Mouse (Mus musculus) stomach, embryonic 15.5 days (tissue): Measurements from ENCODE around the gene Olfr1377. TPM values are rescaled to one million over a fixed set of nuclear protein-coding genes. Genes with fewer than 3 reads are reported as not detected.
"Not testable (repeated sequence)": the region's sequence is repeated elsewhere in the genome, so short reads cannot be mapped to it uniquely, and the experiment has no call there.

Experiments
- ATAC-seq: fragments of 200-750 bp; cut with Nextera tagmentation; 2 replicates; pipeline ENCODE4 v1.8.0; 2017; ENCODE audit warnings: low read depth, moderate number of reproducible peaks, moderate TSS enrichment; ENCODE audit not compliant: insufficient read depth, low FRiP score
- H3K27ac ChIP-seq: fragments of 300-500 bp; sonication (generic); 2 replicates; pipeline ENCODE4 v1.5.1; 2015; ENCODE audit warnings: mild to moderate bottlenecking, inconsistent platforms
- H3K27me3 ChIP-seq: fragments of 300-500 bp; sonication (generic); replicated peaks from 2 replicates; pipeline ENCODE4 v1.6.1; 2015; ENCODE audit warnings: inconsistent platforms
- H3K36me3 ChIP-seq: fragments of 300-500 bp; sonication (generic); 2 replicates; pipeline ENCODE4 v1.6.1; 2015; ENCODE audit warnings: inconsistent platforms
- H3K4me1 ChIP-seq: fragments of 300-500 bp; sonication (generic); 2 replicates; pipeline ENCODE4 v1.6.1; 2015; ENCODE audit warnings: inconsistent platforms
- H3K4me2 ChIP-seq: fragments of 300-500 bp; sonication (generic); 2 replicates; pipeline ENCODE4 v1.6.1; 2015; ENCODE audit warnings: mild to moderate bottlenecking, inconsistent platforms
- H3K4me3 ChIP-seq: fragments of 300-500 bp; sonication (generic); replicated peaks from 2 replicates; pipeline ENCODE4 v1.5.1; 2015; ENCODE audit warnings: inconsistent platforms
- H3K9ac ChIP-seq: fragments of 300-500 bp; sonication (generic); 2 replicates; pipeline ENCODE4 v1.6.1; 2015; ENCODE audit warnings: inconsistent platforms
- H3K9me3 ChIP-seq: fragments of 300-500 bp; sonication (generic); 2 replicates; pipeline ENCODE4 v1.6.1; 2016; ENCODE audit warnings: inconsistent platforms
- WGBS: fragments of 180-500 bp; shearing (Covaris S2); methylation state at CpG from one replicate; pipeline ENCODE4 v1.1.7; 2015; 5-methylcytosine and 5-hydroxymethylcytosine counted together
- polyA plus RNA-seq: library from polyadenylated mRNA; unstranded; fragments of >200 nt; fragmentation: Nextera tagmentation; extraction: Ambion mirVana; gene quantifications from 2 replicates; pipeline ENCODE4 v1.2.1, GENCODE M21; 2015

The Olfr1377 gene
- polyA plus RNA-seq, 1 experiment from 2014 or later = not detected

- Histone ChIP-seq H3K4me2 (no peak overlapping the region), H3K4me1 (no peaks in the 10 kb centered on the region), H3K36me3 (no peaks in the 10 kb centered on the region), H3K4me3 (no peak overlapping the region), H3K27me3 (no peaks in the 10 kb centered on the region), H3K9ac (no peak overlapping the region), H3K9me3 (no peaks in the 10 kb centered on the region), H3K27ac (no peak overlapping the region)
- peak; percentile 4; the same call in 1 of the 2 replicates for ATAC-seq
- 47% methylated on average over 5 of the region's 5 CpGs for WGBS
Observed at GRCm38 (mm10) chr11:51011821-51012220, 30.1 kb downstream of the Olfr1377 start.

- WGBS = 56% methylated on average over 1 of the region's 1 CpGs
Observed at GRCm38 (mm10) chr11:51013936-51014335, 32.2 kb downstream of the Olfr1377 start, which contains the start of gene Olfr54. Olfr54 (plus strand) TSS chr11:51014236.

GRCm38 (mm10) chr11:51016341-51016740 is 34.6 kb downstream of the Olfr1377 start:
- H3K36me3 ChIP-seq = no peaks in the 10 kb centered on the region
- H3K9me3 ChIP-seq = no peaks in the 10 kb centered on the region
- H3K27ac ChIP-seq = no peak overlapping the region
- no peak overlapping the region for H3K9ac ChIP-seq
- H3K4me2 ChIP-seq = no peak overlapping the region
- ATAC-seq = no peak; the same call in 1 of the 2 replicates
- no peaks in the 10 kb centered on the region for H3K27me3 ChIP-seq
- H3K4me3 ChIP-seq = no peak overlapping the region
- H3K4me1 ChIP-seq = no peaks in the 10 kb centered on the region
- 49% methylated on average over 2 of the region's 2 CpGs for WGBS

More at GRCm38 (mm10) chr11:51013936-51014335, 32.2 kb downstream of the Olfr1377 start, which contains the start of gene Olfr54:
- Histone ChIP-seq H3K9ac (no peak within 1 kb of the TSS), H3K9me3 (no peaks in the 10 kb centered on the region), H3K27ac (no peak within 1 kb of the TSS), H3K27me3 (no peaks in the 10 kb centered on the region), H3K4me2 (no peak within 1 kb of the TSS), H3K36me3 (no peaks in the 10 kb centered on the region), H3K4me1 (no peaks in the 10 kb centered on the region), H3K4me3 (no peak within 1 kb of the TSS)
- ATAC-seq = no peak

GRCm38 (mm10) chr11:51026811-51027210 is 45.0 kb downstream of the Olfr1377 start:
- ATAC-seq = not testable (repeated sequence)
- WGBS = 91% methylated on average over 11 of the region's 11 CpGs

GRCm38 (mm10) chr11:51029381-51029780 is 47.6 kb downstream of the Olfr1377 start:
- H3K9ac ChIP-seq, H3K27ac ChIP-seq, H3K4me2 ChIP-seq, H3K27me3 ChIP-seq, ATAC-seq, H3K4me3 ChIP-seq, H3K9me3 ChIP-seq, H3K36me3 ChIP-seq, H3K4me1 ChIP-seq: not testable (repeated sequence)
- 73% methylated on average over 8 of the region's 8 CpGs for WGBS

More at GRCm38 (mm10) chr11:51026811-51027210, 45.0 kb downstream of the Olfr1377 start:
- not testable (repeated sequence) for H3K27me3 ChIP-seq, H3K9ac ChIP-seq, H3K4me3 ChIP-seq, H3K9me3 ChIP-seq, H3K27ac ChIP-seq, H3K36me3 ChIP-seq, H3K4me1 ChIP-seq, H3K4me2 ChIP-seq

GRCm38 (mm10) chr11:51030225-51030624 is 48.5 kb downstream of the Olfr1377 start:
- H3K27me3 ChIP-seq = no peaks in the 10 kb centered on the region
- no peak overlapping the region for H3K27ac ChIP-seq
- H3K9me3 ChIP-seq = no peaks in the 10 kb centered on the region
- no peaks in the 10 kb centered on the region for H3K36me3 ChIP-seq
- no peak overlapping the region for H3K9ac ChIP-seq
- ATAC-seq = no peak
- H3K4me2 ChIP-seq = no peak overlapping the region
- no peaks in the 10 kb centered on the region for H3K4me1 ChIP-seq
- no peak overlapping the region for H3K4me3 ChIP-seq
- WGBS = 88% methylated on average over 2 of the region's 2 CpGs

- H3K4me1 ChIP-seq = no peaks in the 10 kb centered on the region
- H3K4me3 ChIP-seq = no peak overlapping the region
- no peaks in the 10 kb centered on the region for H3K36me3 ChIP-seq
- no peaks in the 10 kb centered on the region for H3K9me3 ChIP-seq
- H3K9ac ChIP-seq = no peak overlapping the region
- no peak for ATAC-seq
- H3K27me3 ChIP-seq = no peaks in the 10 kb centered on the region
- 19% methylated on average over 1 of the region's 1 CpGs for WGBS
- no peak overlapping the region for H3K27ac ChIP-seq
- H3K4me2 ChIP-seq = no peak overlapping the region
Observed at GRCm38 (mm10) chr11:51032851-51033250, 51.1 kb downstream of the Olfr1377 start.

GRCm38 (mm10) chr11:51034141-51034540 is 52.4 kb downstream of the Olfr1377 start:
- not testable (repeated sequence) for H3K4me2 ChIP-seq, H3K27me3 ChIP-seq, H3K9me3 ChIP-seq, H3K9ac ChIP-seq, H3K4me1 ChIP-seq, H3K4me3 ChIP-seq, ATAC-seq, H3K36me3 ChIP-seq, H3K27ac ChIP-seq

- ATAC-seq = no peak
- 43% methylated on average over 2 of the region's 2 CpGs for WGBS
Observed at GRCm38 (mm10) chr11:51035951-51036350, 54.2 kb downstream of the Olfr1377 start.

More at GRCm38 (mm10) chr11:51035951-51036350, 54.2 kb downstream of the Olfr1377 start:
- no peak overlapping the region for H3K4me3 ChIP-seq
- H3K9ac ChIP-seq = no peak overlapping the region
- H3K27me3 ChIP-seq = no peaks in the 10 kb centered on the region
- no peak overlapping the region for H3K27ac ChIP-seq
- no peak overlapping the region for H3K4me2 ChIP-seq
- no peaks in the 10 kb centered on the region for H3K9me3 ChIP-seq
- H3K4me1 ChIP-seq = no peaks in the 10 kb centered on the region
- H3K36me3 ChIP-seq = no peaks in the 10 kb centered on the region

Other genes starting within 250 kb of the Olfr1377 start
- 19.8 and 22.0 TPM in 2 replicates for gene Zfp354c, start 154.2 kb upstream of the Olfr1377 start, polyA plus RNA-seq
- 0.52 and 0.58 TPM in 2 replicates for gene Zfp879, start 140.4 kb upstream of the Olfr1377 start, polyA plus RNA-seq
- 0.09 and 0.18 TPM in 2 replicates for gene Grm6, start 131.3 kb upstream of the Olfr1377 start, polyA plus RNA-seq
- 5.6 and 5.7 TPM in 2 replicates for gene Zfp454, start 94.3 kb upstream of the Olfr1377 start, polyA plus RNA-seq
- 9.5 and 11.0 TPM in 2 replicates for gene Zfp2, start 65.8 kb upstream of the Olfr1377 start, polyA plus RNA-seq
- gene Zfp354b, start 50.3 kb upstream of the Olfr1377 start, polyA plus RNA-seq = 1.0 and 1.3 TPM in 2 replicates
- gene 4933414I15Rik, start 38.2 kb upstream of the Olfr1377 start, polyA plus RNA-seq = not detected in 2 replicates
- not detected in 2 replicates for gene Prop1, start 28.2 kb upstream of the Olfr1377 start, polyA plus RNA-seq
- not detected in 2 replicates for gene Olfr1378, start 15.4 kb upstream of the Olfr1377 start, polyA plus RNA-seq
- not detected in 2 replicates for gene Olfr51, start 21.6 kb downstream of the Olfr1377 start, polyA plus RNA-seq
- not detected in 2 replicates for gene Olfr54, start 32.3 kb downstream of the Olfr1377 start, polyA plus RNA-seq
- not detected in 2 replicates for gene Olfr1375, start 66.1 kb downstream of the Olfr1377 start, polyA plus RNA-seq
- gene Zfp354a, start 77.3 kb downstream of the Olfr1377 start, polyA plus RNA-seq = 6.3 and 9.4 TPM in 2 replicates
- gene Gm12569, start 238.5 kb downstream of the Olfr1377 start, polyA plus RNA-seq = not detected in 2 replicates